Mouse (Mus musculus) ES-E14 (cell line): ENCODE results near the gene Cd48.

Experiments
- CHD2 ChIP-seq: IDR thresholded peaks from 2 replicates; pipeline ENCODE4 v1.6.1; 2014; ENCODE audit warnings: mild to moderate bottlenecking, low read depth, low read length, inconsistent platforms
- MAFK ChIP-seq: IDR thresholded peaks from 2 replicates; pipeline ENCODE4 v1.6.1; 2014; ENCODE audit warnings: mild to moderate bottlenecking, low read depth, low read length, inconsistent platforms; ENCODE audit not compliant: insufficient read depth
- ZC3H11A ChIP-seq: IDR thresholded peaks from 2 replicates; pipeline ENCODE4 v1.6.1; 2012; ENCODE audit warnings: low read depth, mild to moderate bottlenecking, inconsistent platforms, low read length, borderline replicate concordance
- ZNF384 ChIP-seq: IDR thresholded peaks from 2 replicates; pipeline ENCODE4 v1.6.1; 2012; ENCODE audit warnings: low read depth, low read length, inconsistent platforms

- TF ChIP-seq MAFK = no peak
- no peak for TF ChIP-seq ZNF384
- no peak for TF ChIP-seq CHD2
- TF ChIP-seq ZC3H11A = no peak
These were observed 66.5 kb downstream of the Cd48 start for GRCm38 (mm10) chr1:171748127-171748969.
